Mouse (Mus musculus) heart, postnatal 14 days (tissue): ENCODE data around the gene Traf2. TPM values are rescaled to one million over a fixed set of nuclear protein-coding genes. Genes with fewer than 3 reads are reported as not detected.

Experiments
- DNase-seq, 2 experiments: peaks; one replicate each; pipeline ENCODE4 v3.0.0; 2021 to 2022
- intact Hi-C: fragments of 180-260 bp; cut with DNase I; formaldehyde crosslinking; loops from one replicate; pipeline ENCODE4 v1.15.1; 2025
- total RNA-seq, 2 experiments: library from RNA; stranded (reverse); gene quantifications; 2 replicates each; pipeline ENCODE4 v1.2.3; 2021

Gene Traf2
- total RNA-seq, 2 experiments from 2014 or later = 16.6 to 16.7 TPM

GRCm38 (mm10) chr2:25549021-25549991 lies 2.6 kb upstream of the Traf2 start:
- no peak for DNase-seq

GRCm38 (mm10) chr2:25545996-25546810 lies 537 bp downstream of the Traf2 start:
- intact Hi-C loops = no loop called here
- peak in 1 of 2 experiments; percentile 86 for DNase-seq

More at GRCm38 (mm10) chr2:25549021-25549991, 2.6 kb upstream of the Traf2 start:
- intact Hi-C loops = no loop called here

GRCm38 (mm10) chr2:25541644-25542367 lies 4.9 kb downstream of the Traf2 start:
- DNase-seq = no peak
- intact Hi-C loops = no loop called here

GRCm38 (mm10) chr2:25540541-25540948 lies 6.2 kb downstream of the Traf2 start:
- intact Hi-C loops = no loop called here

GRCm38 (mm10) chr2:25536531-25536930 lies 10.2 kb downstream of the Traf2 start:
- intact Hi-C loops = no loop called here
- DNase-seq = no peak

More at GRCm38 (mm10) chr2:25540541-25540948, 6.2 kb downstream of the Traf2 start:
- DNase-seq = no peak

- intact Hi-C loops = no loop called here
- no peak for DNase-seq
Observed at GRCm38 (mm10) chr2:25534866-25535182, 11.9 kb downstream of the Traf2 start.

- intact Hi-C loops = no loop called here
Observed at GRCm38 (mm10) chr2:25534178-25534865, 12.4 kb downstream of the Traf2 start.

GRCm38 (mm10) chr2:25533707-25534106 lies 13.0 kb downstream of the Traf2 start:
- intact Hi-C loops = no loop called here
- DNase-seq = no peak

More at GRCm38 (mm10) chr2:25534178-25534865, 12.4 kb downstream of the Traf2 start:
- peak; percentile 76 to 88 for DNase-seq

- intact Hi-C loops = no loop called here
- DNase-seq = no peak
Observed at GRCm38 (mm10) chr2:25526510-25527302, 20.0 kb downstream of the Traf2 start.

- intact Hi-C loops = loop anchor here (2.0 kb wide), 1 partner anchor 41 kb away; no protein-coding TSS in a partner anchor
Observed at GRCm38 (mm10) chr2:25509912-25510311, 36.8 kb downstream of the Traf2 start.

GRCm38 (mm10) chr2:25506964-25507363 lies 39.8 kb downstream of the Traf2 start:
- no peak for DNase-seq
- intact Hi-C loops = no loop called here

More at GRCm38 (mm10) chr2:25509912-25510311, 36.8 kb downstream of the Traf2 start:
- DNase-seq = no peak

- no peak for DNase-seq
- intact Hi-C loops = no loop called here
Observed at GRCm38 (mm10) chr2:25505860-25506259, 40.9 kb downstream of the Traf2 start.

GRCm38 (mm10) chr2:25505000-25505399 lies 41.7 kb downstream of the Traf2 start:
- intact Hi-C loops = no loop called here
- no peak for DNase-seq

GRCm38 (mm10) chr2:25504538-25504937 lies 42.2 kb downstream of the Traf2 start:
- intact Hi-C loops = no loop called here

GRCm38 (mm10) chr2:25502726-25503125 lies 44.0 kb downstream of the Traf2 start:
- no peak for DNase-seq

More at GRCm38 (mm10) chr2:25504538-25504937, 42.2 kb downstream of the Traf2 start:
- DNase-seq = no peak

GRCm38 (mm10) chr2:25501593-25502486 lies 44.9 kb downstream of the Traf2 start, which contains the start of gene C8g:
Gene C8g, minus strand, starts transcription at chr2:25501719.
- no peak for DNase-seq
- intact Hi-C loops = no loop called here

More at GRCm38 (mm10) chr2:25502726-25503125, 44.0 kb downstream of the Traf2 start:
- intact Hi-C loops = no loop called here

GRCm38 (mm10) chr2:25500576-25501405 lies 45.9 kb downstream of the Traf2 start, which contains the start of gene Fbxw5:
Gene Fbxw5, plus strand, starts transcription at chr2:25500750.
- intact Hi-C loops = no loop called here
- DNase-seq = peak; percentile 85 to 86
